Mouse (Mus musculus) heart, adult 2 months (tissue): ENCODE measurements around the gene Pknox2.
A peak's percentile ranks its signal among the peaks of the same experiment; 100 is the strongest.

Experiments
- CTCF ChIP-seq: fragments of 200-600 bp; IDR thresholded peaks from 2 replicates; pipeline ENCODE4 v1.8.1; 2022; ENCODE audit warnings: antibody characterized with exemption, mild to moderate bottlenecking, moderate library complexity
- EP300 ChIP-seq: fragments of 200-500 bp; IDR thresholded peaks from 2 replicates; pipeline ENCODE4 v1.6.1; 2011; ENCODE audit warnings: low read depth, low read length, control low read depth; ENCODE audit not compliant: insufficient read depth
- POLR2A ChIP-seq: fragments of 200-500 bp; IDR thresholded peaks from 2 replicates; pipeline ENCODE4 v1.6.1; 2011; ENCODE audit warnings: mild to moderate bottlenecking, low read depth, low read length, control low read depth; ENCODE audit not compliant: insufficient read depth

DNA sequence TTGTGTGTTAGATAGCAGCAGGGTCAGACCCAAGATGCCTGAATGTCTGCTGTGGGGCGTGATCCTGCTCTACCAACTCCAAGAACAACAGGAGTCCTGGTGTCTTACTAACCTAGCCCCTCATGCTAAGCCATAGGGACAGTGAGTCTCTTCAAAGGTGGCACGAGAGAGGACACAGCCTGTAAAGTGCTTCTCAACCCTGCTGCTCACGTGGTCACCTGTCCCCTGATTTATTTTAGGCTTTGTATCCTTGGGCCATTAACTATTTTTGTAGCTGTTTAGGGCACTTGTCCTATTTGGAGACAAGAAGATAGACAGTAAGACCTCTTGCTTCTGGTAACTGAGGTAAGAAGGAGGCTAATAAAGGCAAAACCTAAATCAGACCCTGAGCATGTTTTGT lies 183.7 kb downstream of the Pknox2 start:
- TF ChIP-seq CTCF: no peak
- peak; percentile 37; the same call in 1 of the 2 replicates for TF ChIP-seq POLR2A
- TF ChIP-seq EP300: 0 out of 2 replicates have a peak, but pooled peaks have one; percentile 19
